Mouse (Mus musculus) erythroblast, embryonic 14.5 days (primary cell): ENCODE measurements around the gene Nutf2-ps1.

Experiments used
- GATA1 ChIP-seq: IDR thresholded peaks from 2 replicates; pipeline ENCODE4 v1.6.1; 2012; ENCODE audit warnings: low read length, inconsistent platforms, mixed read lengths
- TAL1 ChIP-seq: IDR thresholded peaks from 3 replicates; pipeline ENCODE4 v1.6.1; 2012; ENCODE audit warnings: low read length, inconsistent platforms, mixed read lengths

DNA sequence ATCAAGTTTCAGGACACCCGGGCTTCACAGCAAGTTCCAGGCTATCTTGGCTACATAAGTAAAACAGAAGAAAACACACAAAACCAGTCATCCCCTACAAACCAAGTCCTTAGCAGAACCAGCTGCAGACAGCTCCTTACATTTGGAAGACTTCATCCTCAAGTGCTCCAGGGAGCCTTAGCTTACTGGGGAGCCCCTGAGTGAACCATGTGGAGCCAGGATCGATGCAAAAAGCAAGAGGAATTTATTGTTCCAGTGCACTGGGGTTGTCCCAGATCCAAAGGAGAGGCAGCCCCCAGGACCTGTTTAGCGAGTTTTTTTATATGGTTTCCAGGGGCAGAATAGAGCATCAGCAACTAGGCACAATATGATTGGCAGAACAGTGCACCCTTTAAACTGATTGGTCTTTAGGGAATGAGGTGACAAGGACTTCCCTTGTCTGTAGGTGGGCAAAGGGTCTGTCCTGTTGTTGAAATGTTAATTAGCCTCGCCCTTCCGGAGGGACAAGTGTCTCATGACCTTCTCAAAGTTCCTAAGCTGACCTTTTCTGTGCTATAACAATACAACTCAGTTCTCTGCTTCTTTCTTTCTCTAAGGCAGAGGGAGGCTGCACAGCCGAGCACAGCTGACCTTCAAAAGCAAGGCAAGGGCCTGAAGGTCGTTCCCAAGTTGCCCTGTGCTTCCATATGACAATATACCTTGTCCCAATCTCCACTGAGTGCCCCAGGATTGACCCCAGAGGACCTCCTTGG lies 8.0 kb upstream of the Nutf2-ps1 start:
- TF ChIP-seq GATA1 (no peak), TAL1 (no peak)
